Mouse (Mus musculus) hindbrain, embryonic 10.5 days (tissue): ENCODE measurements at regions not wholly inside any gene's neighbourhood (a gene's known extent, or its start where the extent isn't known, plus 50 kb on each side); places are given as distances from the start of the nearest gene placed in this dataset.

Experiments
- DNase-seq: peaks from one replicate; pipeline ENCODE4 v3.0.0-alpha.2; 2017; ENCODE audit warnings: low spot score
- H3K27ac ChIP-seq: fragments of 300-500 bp; sonication (generic); 2 replicates; pipeline ENCODE4 v1.5.1; 2016; ENCODE audit warnings: mild to moderate bottlenecking, moderate library complexity
- H3K27me3 ChIP-seq: fragments of 300-500 bp; sonication (generic); 2 replicates; pipeline ENCODE4 v1.6.1; 2016; ENCODE audit warnings: mild to moderate bottlenecking; ENCODE audit not compliant: poor library complexity, insufficient read depth, severe bottlenecking
- H3K36me3 ChIP-seq: fragments of 300-500 bp; sonication (generic); 2 replicates; pipeline ENCODE4 v1.6.1; 2016; ENCODE audit warnings: mild to moderate bottlenecking, moderate library complexity
- H3K4me1 ChIP-seq: fragments of 300-500 bp; sonication (generic); replicated peaks from 2 replicates; pipeline ENCODE4 v1.6.1; 2016; ENCODE audit warnings: mild to moderate bottlenecking
- H3K4me3 ChIP-seq: fragments of 300-500 bp; sonication (generic); 2 replicates; pipeline ENCODE4 v1.5.1; 2016; ENCODE audit warnings: mild to moderate bottlenecking, moderate library complexity
- H3K9me3 ChIP-seq: fragments of 300-500 bp; sonication (generic); 2 replicates; pipeline ENCODE4 v1.6.1; 2016; ENCODE audit warnings: mild to moderate bottlenecking, moderate library complexity
- WGBS: fragments of 180-500 bp; shearing (Covaris S2); methylation state at CpG from one replicate; pipeline ENCODE4 v1.1.7; 2016; 5-methylcytosine and 5-hydroxymethylcytosine counted together

DNA sequence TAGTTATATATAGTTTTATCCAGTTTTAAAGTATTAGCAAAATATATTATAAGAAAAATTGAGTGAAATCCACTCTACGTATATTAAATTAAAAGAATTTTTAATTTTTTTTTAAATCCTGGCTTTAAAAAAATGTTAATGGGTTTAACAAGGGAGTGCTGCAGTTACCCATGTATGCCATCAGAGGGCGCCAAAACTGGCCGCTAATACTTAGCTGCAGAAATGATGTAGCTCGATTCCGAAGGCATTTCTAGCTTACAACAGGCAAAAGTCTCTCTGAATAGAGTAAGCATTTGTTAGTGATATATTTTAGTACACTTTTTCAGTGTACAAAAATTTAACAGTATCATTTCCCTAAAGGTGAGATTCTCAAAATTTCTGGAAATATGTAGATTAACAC, 73.1 kb downstream of the Olfr444 start:
- H3K4me3 ChIP-seq: no peak overlapping the region
- H3K27me3 ChIP-seq: no peaks in the 10 kb centered on the region
- H3K9me3 ChIP-seq: no peaks in the 10 kb centered on the region
- 17% methylated on average over 5 of the region's 5 CpGs for WGBS
- DNase-seq: peak; percentile 10
- H3K27ac ChIP-seq: no peak overlapping the region
- H3K36me3 ChIP-seq: no peaks in the 10 kb centered on the region
- no peaks in the 10 kb centered on the region for H3K4me1 ChIP-seq
